Mouse (Mus musculus) forebrain, embryonic 16.5 days (tissue): ENCODE measurements around the gene Helz. TPM values are rescaled to one million over a fixed set of nuclear protein-coding genes. Genes with fewer than 3 reads are reported as not detected.

ENCODE experiments used
- ATAC-seq: fragments of 200-750 bp; cut with Nextera tagmentation; 2 replicates; pipeline ENCODE4 v1.8.0; 2017; ENCODE audit warnings: mild to moderate bottlenecking, moderate library complexity
- H3K27ac ChIP-seq: fragments of 300-500 bp; sonication (generic); 2 replicates; pipeline ENCODE4 v1.5.1; 2014; ENCODE audit warnings: low read length, control low read depth
- H3K27me3 ChIP-seq: fragments of 300-500 bp; sonication (generic); replicated peaks from 2 replicates; pipeline ENCODE4 v1.6.1; 2014; ENCODE audit warnings: low read length; ENCODE audit not compliant: control insufficient read depth, insufficient read depth
- H3K36me3 ChIP-seq: fragments of 300-500 bp; sonication (generic); 2 replicates; pipeline ENCODE4 v1.6.1; 2014; ENCODE audit not compliant: control insufficient read depth, insufficient read depth
- H3K4me1 ChIP-seq: fragments of 300-500 bp; sonication (generic); replicated peaks from 2 replicates; pipeline ENCODE4 v1.6.1; 2014; ENCODE audit warnings: low read length; ENCODE audit not compliant: control insufficient read depth, insufficient read depth
- H3K4me2 ChIP-seq: fragments of 300-500 bp; sonication (generic); 2 replicates; pipeline ENCODE4 v1.6.1; 2014; ENCODE audit warnings: mild to moderate bottlenecking, low read length, control low read depth
- H3K4me3 ChIP-seq: fragments of 300-500 bp; sonication (generic); replicated peaks from 2 replicates; pipeline ENCODE4 v1.5.1; 2014; ENCODE audit warnings: mild to moderate bottlenecking, low read length, control low read depth
- H3K9ac ChIP-seq: fragments of 300-500 bp; sonication (generic); replicated peaks from 2 replicates; pipeline ENCODE4 v1.6.1; 2014; ENCODE audit warnings: low read depth, low read length, control low read depth
- H3K9me3 ChIP-seq: fragments of 300-500 bp; sonication (generic); 2 replicates; pipeline ENCODE4 v1.6.1; 2016; ENCODE audit warnings: low read length; ENCODE audit not compliant: control insufficient read depth
- WGBS: fragments of 180-500 bp; shearing (Covaris S2); extraction: QIAGEN DNeasy Blood & Tissue Kit; methylation state at CpG from one replicate; pipeline ENCODE4 v1.1.7; 2014; 5-methylcytosine and 5-hydroxymethylcytosine counted together
- polyA plus RNA-seq: library from polyadenylated mRNA; unstranded; fragments of >200 nt; fragmentation: Nextera tagmentation; extraction: Ambion mirVana; gene quantifications from 2 replicates; pipeline ENCODE4 v1.2.1, GENCODE M21; 2015

Helz gene
- polyA plus RNA-seq, 1 experiment from 2014 or later: 20.4 TPM

- ATAC-seq: no peak
- H3K9ac ChIP-seq: no peak overlapping the region
- H3K4me1 ChIP-seq: 0 out of 2 replicates have a peak, but pooled peaks cover 2% of the 10 kb centered on the region
- WGBS: 96% methylated on average over 2 of the region's 2 CpGs
- H3K4me3 ChIP-seq: no peak overlapping the region
- H3K9me3 ChIP-seq: no peaks in the 10 kb centered on the region
- H3K27me3 ChIP-seq: no peaks in the 10 kb centered on the region
- no peaks in the 10 kb centered on the region for H3K36me3 ChIP-seq
- no peak overlapping the region for H3K27ac ChIP-seq
- no peak overlapping the region for H3K4me2 ChIP-seq
These were observed 31.3 kb upstream of the Helz start for GRCm38 (mm10) chr11:107516387-107516786.

- no peak for ATAC-seq
- no peak overlapping the region for H3K4me2 ChIP-seq
- H3K9me3 ChIP-seq: no peaks in the 10 kb centered on the region
- no peaks in the 10 kb centered on the region for H3K4me1 ChIP-seq
- 80% methylated on average over 5 of the region's 5 CpGs for WGBS
- no peaks in the 10 kb centered on the region for H3K36me3 ChIP-seq
- H3K4me3 ChIP-seq: no peak overlapping the region
- no peak overlapping the region for H3K27ac ChIP-seq
- no peaks in the 10 kb centered on the region for H3K27me3 ChIP-seq
- H3K9ac ChIP-seq: no peak overlapping the region
These were observed 28.9 kb upstream of the Helz start for GRCm38 (mm10) chr11:107518645-107519429.

- H3K9me3 ChIP-seq: no peaks in the 10 kb centered on the region
- no peak overlapping the region for H3K9ac ChIP-seq
- no peak overlapping the region for H3K4me3 ChIP-seq
- H3K36me3 ChIP-seq: no peaks in the 10 kb centered on the region
- H3K4me2 ChIP-seq: no peak overlapping the region
- no peaks in the 10 kb centered on the region for H3K27me3 ChIP-seq
- 42% methylated on average over 1 of the region's 1 CpGs for WGBS
- no peaks in the 10 kb centered on the region for H3K4me1 ChIP-seq
- no peak for ATAC-seq
- H3K27ac ChIP-seq: no peak overlapping the region
These were observed 26.6 kb upstream of the Helz start for GRCm38 (mm10) chr11:107521153-107521552.

GRCm38 (mm10) chr11:107524966-107525365 is 22.8 kb upstream of the Helz start:
- 82% methylated on average over 1 of the region's 1 CpGs for WGBS
- Histone ChIP-seq H3K4me2 (no peak overlapping the region), H3K36me3 (no peaks in the 10 kb centered on the region), H3K9ac (no peak overlapping the region), H3K4me3 (no peak overlapping the region), H3K9me3 (no peaks in the 10 kb centered on the region), H3K27me3 (no peaks in the 10 kb centered on the region), H3K4me1 (no peaks in the 10 kb centered on the region), H3K27ac (no peak overlapping the region)
- ATAC-seq: no peak

- Histone ChIP-seq H3K4me3 (no peak overlapping the region), H3K9me3 (no peaks in the 10 kb centered on the region), H3K27ac (no peak overlapping the region), H3K4me2 (no peak overlapping the region), H3K9ac (no peak overlapping the region), H3K36me3 (no peaks in the 10 kb centered on the region), H3K4me1 (no peaks in the 10 kb centered on the region), H3K27me3 (no peaks in the 10 kb centered on the region)
- ATAC-seq: no peak
- WGBS: 26% methylated on average over 3 of the region's 3 CpGs
These were observed 20.1 kb upstream of the Helz start for GRCm38 (mm10) chr11:107527632-107528031.

- WGBS: 49% methylated on average over 8 of the region's 8 CpGs
- H3K4me3 ChIP-seq: no peak overlapping the region
- no peak for ATAC-seq
These were observed 18.4 kb upstream of the Helz start for GRCm38 (mm10) chr11:107529320-107529719.

GRCm38 (mm10) chr11:107531445-107531844 is 16.3 kb upstream of the Helz start:
- H3K4me3 ChIP-seq: no peak overlapping the region
- no peak overlapping the region for H3K9ac ChIP-seq
- no peak overlapping the region for H3K27ac ChIP-seq
- H3K36me3 ChIP-seq: no peaks in the 10 kb centered on the region
- H3K27me3 ChIP-seq: no peaks in the 10 kb centered on the region
- H3K9me3 ChIP-seq: no peaks in the 10 kb centered on the region
- whole genome bisulfite sequencing: 69% methylated on average over 4 of the region's 4 CpGs
- no peak overlapping the region for H3K4me2 ChIP-seq
- no peak for ATAC-seq
- no peaks in the 10 kb centered on the region for H3K4me1 ChIP-seq

More at GRCm38 (mm10) chr11:107529320-107529719, 18.4 kb upstream of the Helz start:
- Histone ChIP-seq H3K4me1 (no peaks in the 10 kb centered on the region), H3K36me3 (no peaks in the 10 kb centered on the region), H3K9ac (no peak overlapping the region), H3K4me2 (no peak overlapping the region), H3K27ac (no peak overlapping the region), H3K9me3 (no peaks in the 10 kb centered on the region), H3K27me3 (no peaks in the 10 kb centered on the region)

GRCm38 (mm10) chr11:107532271-107532670 is 15.5 kb upstream of the Helz start:
- no peak overlapping the region for H3K27ac ChIP-seq
- WGBS: 33% methylated on average over 3 of the region's 5 CpGs
- no peaks in the 10 kb centered on the region for H3K27me3 ChIP-seq
- H3K4me2 ChIP-seq: no peak overlapping the region
- H3K4me3 ChIP-seq: no peak overlapping the region
- H3K4me1 ChIP-seq: no peaks in the 10 kb centered on the region
- ATAC-seq: no peak
- no peaks in the 10 kb centered on the region for H3K9me3 ChIP-seq
- no peak overlapping the region for H3K9ac ChIP-seq
- no peaks in the 10 kb centered on the region for H3K36me3 ChIP-seq

- H3K36me3 ChIP-seq: no peaks in the 10 kb centered on the region
- no peak for ATAC-seq
- WGBS: 86% methylated on average over 4 of the region's 4 CpGs
These were observed 8.7 kb upstream of the Helz start for GRCm38 (mm10) chr11:107538994-107539393.

More at GRCm38 (mm10) chr11:107538994-107539393, 8.7 kb upstream of the Helz start:
- Histone ChIP-seq H3K27ac (no peak overlapping the region), H3K4me1 (no peaks in the 10 kb centered on the region), H3K9ac (no peak overlapping the region), H3K4me3 (no peak overlapping the region), H3K9me3 (no peaks in the 10 kb centered on the region), H3K4me2 (no peak overlapping the region), H3K27me3 (no peaks in the 10 kb centered on the region)
